Mouse (Mus musculus): ENCODE data around the gene Slc19a1. TPM values are rescaled to one million over a fixed set of nuclear protein-coding genes. Genes with fewer than 3 reads are reported as not detected.

The Slc19a1 gene
- polyA plus RNA-seq, 2 experiments: 13.6 to 19.3 TPM

GRCm38 (mm10) chr10:77078961-77079360 is 46.9 kb downstream of the Slc19a1 start:
- Histone ChIP-seq H3K36me3 (replicated peaks; ENCODE audit: control insufficient read depth, insufficient read depth, low read depth) (no peaks in the 10 kb centered on the region), H3K27me3 (ENCODE audit: control insufficient read depth, insufficient read depth, low read length) (no peaks in the 10 kb centered on the region), H3K4me3 (ENCODE audit: insufficient read depth in 1 of 2, low read depth in 2 of 2, low read length in 2 of 2) (no peak overlapping the region), H3K4me1 (replicated peaks; ENCODE audit: control insufficient read depth in 2 of 2, insufficient read depth in 2 of 2, low read length in 1 of 2) (no peaks in the 10 kb centered on the region), H3K27ac (no peak overlapping the region), H3K9me3 (ENCODE audit: control insufficient read depth, low read length) (no peaks in the 10 kb centered on the region), H3K9ac (replicated peaks) (no peak overlapping the region), H3K4me2 (ENCODE audit: low read depth) (no peak overlapping the region)
- no peak for ATAC-seq (ENCODE audit: insufficient read depth)
- TF ChIP-seq EP300 (IDR thresholded peaks at IDR 0.05; ENCODE audit: low read depth) (no peak), CTCF (IDR thresholded peaks at IDR 0.05; ENCODE audit: low read depth) (no peak)
- DNase-seq (ENCODE audit: low read depth in 3 of 3, low spot score in 3 of 3): no peak
- WGBS (ENCODE audit: insufficient replicate concordance): 74% methylated on average over 8 of the region's 8 CpGs

GRCm38 (mm10) chr10:77082453-77082852 is 50.4 kb downstream of the Slc19a1 start:
- no peak overlapping the region for H3K4me2 ChIP-seq (ENCODE audit: low read depth)
- H3K9ac ChIP-seq (replicated peaks): no peak overlapping the region
- H3K27ac ChIP-seq: no peak overlapping the region
- TF ChIP-seq CTCF (IDR thresholded peaks at IDR 0.05; ENCODE audit: low read depth) (peak; percentile 96), EP300 (IDR thresholded peaks at IDR 0.05; ENCODE audit: low read depth) (no peak)
- no peak overlapping the region for H3K4me3 ChIP-seq (ENCODE audit: insufficient read depth in 1 of 2, low read depth in 2 of 2, low read length in 2 of 2)
- no peaks in the 10 kb centered on the region for H3K27me3 ChIP-seq (ENCODE audit: control insufficient read depth, insufficient read depth, low read length)
- no peaks in the 10 kb centered on the region for H3K9me3 ChIP-seq (ENCODE audit: control insufficient read depth, low read length)
- ATAC-seq (ENCODE audit: insufficient read depth) (no peak), DNase-seq (ENCODE audit: low read depth in 3 of 3, low spot score in 3 of 3) (peak in 2 of 3 experiments; percentile 35 to 45)
- no peaks in the 10 kb centered on the region for H3K4me1 ChIP-seq (replicated peaks; ENCODE audit: control insufficient read depth in 2 of 2, insufficient read depth in 2 of 2, low read length in 1 of 2)
- no peaks in the 10 kb centered on the region for H3K36me3 ChIP-seq (replicated peaks; ENCODE audit: control insufficient read depth, insufficient read depth, low read depth)
- 13% methylated on average over 3 of the region's 3 CpGs for WGBS (ENCODE audit: insufficient replicate concordance)

GRCm38 (mm10) chr10:77082921-77083320 is 50.9 kb downstream of the Slc19a1 start:
- DNase-seq (ENCODE audit: low read depth in 3 of 3, low spot score in 3 of 3) (no peak), ATAC-seq (ENCODE audit: insufficient read depth) (no peak)
- Histone ChIP-seq H3K4me3 (ENCODE audit: insufficient read depth in 1 of 2, low read depth in 2 of 2, low read length in 2 of 2) (no peak overlapping the region), H3K27me3 (ENCODE audit: control insufficient read depth, insufficient read depth, low read length) (no peaks in the 10 kb centered on the region), H3K9me3 (ENCODE audit: control insufficient read depth, low read length) (no peaks in the 10 kb centered on the region), H3K9ac (replicated peaks) (no peak overlapping the region), H3K4me1 (replicated peaks; ENCODE audit: control insufficient read depth in 2 of 2, insufficient read depth in 2 of 2, low read length in 1 of 2) (no peaks in the 10 kb centered on the region), H3K36me3 (replicated peaks; ENCODE audit: control insufficient read depth, insufficient read depth, low read depth) (no peaks in the 10 kb centered on the region; the same call in 1 of the 2 replicates), H3K4me2 (ENCODE audit: low read depth) (no peak overlapping the region), H3K27ac (no peak overlapping the region)
- 53% methylated on average over 5 of the region's 5 CpGs for WGBS (ENCODE audit: insufficient replicate concordance)
- no peak for TF ChIP-seq EP300 (IDR thresholded peaks at IDR 0.05; ENCODE audit: low read depth)
- TF ChIP-seq CTCF (IDR thresholded peaks at IDR 0.05; ENCODE audit: low read depth): no peak

GRCm38 (mm10) chr10:77084568-77084967 is 52.5 kb downstream of the Slc19a1 start:
- no peak for TF ChIP-seq CTCF (IDR thresholded peaks at IDR 0.05; ENCODE audit: low read depth)
- no peak for TF ChIP-seq EP300 (IDR thresholded peaks at IDR 0.05; ENCODE audit: low read depth)
- H3K9ac ChIP-seq (replicated peaks): no peak overlapping the region
- WGBS (ENCODE audit: insufficient replicate concordance): 38% methylated on average over 1 of the region's 1 CpGs
- H3K9me3 ChIP-seq (ENCODE audit: control insufficient read depth, low read length): no peaks in the 10 kb centered on the region
- DNase-seq (ENCODE audit: low read depth in 3 of 3, low spot score in 3 of 3) (no peak), ATAC-seq (ENCODE audit: insufficient read depth) (no peak)
- no peak overlapping the region for H3K4me3 ChIP-seq (ENCODE audit: insufficient read depth in 1 of 2, low read depth in 2 of 2, low read length in 2 of 2)
- H3K36me3 ChIP-seq (replicated peaks; ENCODE audit: control insufficient read depth, insufficient read depth, low read depth): no peaks in the 10 kb centered on the region; the same call in 1 of the 2 replicates
- no peaks in the 10 kb centered on the region for H3K27me3 ChIP-seq (ENCODE audit: control insufficient read depth, insufficient read depth, low read length)
- no peak overlapping the region for H3K27ac ChIP-seq
- no peak overlapping the region for H3K4me2 ChIP-seq (ENCODE audit: low read depth)
- peaks cover 0 to 3% of the 10 kb centered on the region in 2 experiments; a peak in 1 of 4 replicates for H3K4me1 ChIP-seq (replicated peaks; ENCODE audit: control insufficient read depth in 2 of 2, insufficient read depth in 2 of 2, low read length in 1 of 2)

- WGBS (ENCODE audit: insufficient replicate concordance): 65% methylated on average over 8 of the region's 8 CpGs
- no peaks in the 10 kb centered on the region for H3K9me3 ChIP-seq (ENCODE audit: control insufficient read depth, low read length)
- H3K27me3 ChIP-seq (ENCODE audit: control insufficient read depth, insufficient read depth, low read length): no peaks in the 10 kb centered on the region
- H3K4me1 ChIP-seq (replicated peaks; ENCODE audit: control insufficient read depth in 2 of 2, insufficient read depth in 2 of 2, low read length in 1 of 2): peaks cover 0 to 20% of the 10 kb centered on the region in 2 experiments; a peak in 3 of 4 replicates
- no peak overlapping the region for H3K4me2 ChIP-seq (ENCODE audit: low read depth)
- DNase-seq (ENCODE audit: low read depth in 3 of 3, low spot score in 3 of 3) (no peak), ATAC-seq (ENCODE audit: insufficient read depth) (no peak)
- no peaks in the 10 kb centered on the region; the same call in 1 of the 2 replicates for H3K36me3 ChIP-seq (replicated peaks; ENCODE audit: control insufficient read depth, insufficient read depth, low read depth)
- no peak overlapping the region for H3K27ac ChIP-seq
- H3K9ac ChIP-seq (replicated peaks): no peak overlapping the region
- no peak overlapping the region for H3K4me3 ChIP-seq (ENCODE audit: insufficient read depth in 1 of 2, low read depth in 2 of 2, low read length in 2 of 2)
- no peak for TF ChIP-seq CTCF (IDR thresholded peaks at IDR 0.05; ENCODE audit: low read depth)
These were observed 57.3 kb downstream of the Slc19a1 start for GRCm38 (mm10) chr10:77089336-77089735.

All from liver, embryonic 14.5 days (tissue).